Mouse (Mus musculus) adrenal gland, postnatal 36 days (tissue): ENCODE data around the gene Far1. TPM values are rescaled to one million over a fixed set of nuclear protein-coding genes. Genes with fewer than 3 reads are reported as not detected.

ENCODE experiments used
- DNase-seq, 2 experiments: peaks; one replicate each; pipeline ENCODE4 v3.0.0; 2021; ENCODE audit warnings: mixed read lengths in 1 of 2
- total RNA-seq, 2 experiments: library from RNA; stranded (reverse); gene quantifications; 2 replicates each; pipeline ENCODE4 v1.2.3; 2021

The Far1 gene
- total RNA-seq, 2 experiments from 2014 or later = 50.5 to 55.9 TPM

DNA sequence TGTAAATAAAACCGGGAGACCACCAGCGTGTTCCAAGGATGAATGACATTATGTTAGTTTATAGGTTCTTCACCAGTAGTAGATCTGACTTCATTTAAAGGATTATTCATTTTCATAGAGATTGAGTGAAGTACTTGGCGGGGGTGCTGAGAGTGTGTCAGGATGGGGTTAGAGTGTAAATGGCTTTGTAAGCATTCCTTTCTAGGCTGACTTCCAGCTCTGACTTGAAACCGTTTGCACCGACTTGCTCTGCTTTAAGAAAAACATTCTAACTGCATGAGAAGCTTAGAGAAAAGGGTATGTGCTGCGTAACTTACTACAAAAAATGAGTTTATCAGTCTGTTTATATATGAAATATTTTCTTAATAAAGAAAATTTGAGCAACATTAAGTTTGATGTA is 57.5 kb downstream of the Far1 start:
- no peak for DNase-seq

DNA sequence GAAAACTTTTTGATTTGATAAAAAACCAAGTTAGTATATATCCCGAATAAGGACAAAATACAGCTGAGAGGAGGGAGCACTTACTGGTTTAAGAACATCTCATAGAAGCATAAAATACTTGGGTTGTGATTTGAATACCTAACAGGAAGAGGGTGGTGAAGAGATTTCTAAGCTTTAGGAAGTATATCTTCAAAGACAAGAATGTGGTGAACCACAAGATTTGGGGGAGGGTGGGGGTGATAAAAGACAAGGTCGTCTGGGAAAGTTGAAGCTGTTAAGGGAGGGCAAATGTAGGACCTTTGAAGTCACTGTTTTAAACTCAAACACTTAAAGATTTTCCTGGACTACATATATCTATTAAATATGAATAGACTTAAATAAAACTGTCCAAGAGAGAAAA is 59.1 kb downstream of the Far1 start:
- DNase-seq = no peak

DNA sequence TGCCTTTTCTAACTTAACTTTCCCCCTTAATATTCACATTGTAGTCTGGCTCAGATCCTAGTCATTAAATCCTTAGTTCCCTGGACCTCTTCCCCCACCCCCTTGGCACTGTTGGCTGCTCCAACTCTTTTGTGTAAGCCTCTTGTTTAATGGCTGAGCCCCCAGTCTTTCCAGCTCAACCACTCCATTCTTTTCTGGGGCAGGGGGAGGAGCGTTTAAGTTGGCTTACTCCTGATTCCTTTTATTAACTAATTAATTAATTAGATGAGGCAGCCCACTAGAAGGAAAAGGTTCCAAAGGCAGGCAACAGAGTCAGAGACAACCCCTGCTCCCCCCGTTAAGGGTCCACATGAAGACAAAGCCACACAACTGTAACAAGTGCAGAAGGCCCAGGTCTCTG is 68.5 kb downstream of the Far1 start:
- no peak for DNase-seq

DNA sequence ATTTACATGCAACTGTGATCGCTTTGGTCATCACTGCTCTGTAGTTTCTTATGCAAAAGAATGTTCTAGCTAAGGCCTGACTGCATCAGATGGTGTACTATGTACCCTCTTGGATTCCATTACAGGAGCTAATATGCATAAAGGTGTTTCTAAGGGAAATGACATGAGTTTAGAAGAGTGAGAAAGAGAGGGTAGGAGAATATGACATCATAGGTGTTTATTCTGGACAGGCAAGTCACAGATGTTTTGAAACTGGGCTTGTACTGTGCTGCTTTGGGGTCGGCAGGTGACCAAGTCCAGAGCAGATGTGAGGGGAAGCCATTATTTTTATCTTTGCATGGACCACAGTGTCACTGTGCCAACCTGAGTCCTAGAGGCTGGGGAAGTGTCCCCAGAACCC is 75.6 kb downstream of the Far1 start:
- no peak for DNase-seq

DNA sequence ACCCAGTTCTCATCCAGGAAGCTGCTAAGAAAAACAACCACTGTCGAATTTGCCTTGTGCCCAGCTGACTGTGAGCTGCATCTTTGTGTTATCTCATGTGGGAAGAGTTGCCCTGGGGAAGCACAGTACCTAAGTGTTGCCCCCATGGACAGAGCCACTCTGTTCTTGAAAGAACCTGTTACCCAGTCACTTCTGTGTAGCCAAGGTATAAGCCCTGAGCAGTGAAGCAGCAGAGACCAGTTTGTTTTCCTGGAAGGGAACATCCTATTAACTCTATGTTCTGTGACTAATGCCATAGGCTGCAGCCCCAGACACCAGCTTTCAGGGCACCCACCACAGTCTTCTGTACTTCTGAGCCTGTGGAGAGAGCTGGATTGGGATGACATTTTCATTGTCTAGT is 76.7 kb downstream of the Far1 start:
- DNase-seq = no peak

DNA sequence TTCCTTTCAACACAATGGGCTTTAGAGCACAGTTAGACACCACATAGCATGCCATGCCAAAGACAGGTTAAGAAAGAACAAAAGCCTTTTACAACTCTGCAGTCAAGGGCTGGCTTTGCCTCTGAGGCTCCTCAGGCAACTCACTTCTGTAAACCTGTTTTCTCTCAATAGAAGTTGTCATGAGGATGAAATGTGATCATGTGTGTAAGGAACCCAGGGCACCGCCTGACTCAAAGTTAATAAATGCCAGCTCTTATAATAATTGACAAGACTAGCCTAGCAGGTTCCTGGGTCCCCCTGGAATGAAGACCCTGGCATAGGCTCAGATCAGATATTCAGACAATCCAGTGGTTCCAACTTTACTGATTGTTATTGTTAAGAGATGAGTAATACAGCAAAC is 77.5 kb downstream of the Far1 start:
- no peak for DNase-seq

DNA sequence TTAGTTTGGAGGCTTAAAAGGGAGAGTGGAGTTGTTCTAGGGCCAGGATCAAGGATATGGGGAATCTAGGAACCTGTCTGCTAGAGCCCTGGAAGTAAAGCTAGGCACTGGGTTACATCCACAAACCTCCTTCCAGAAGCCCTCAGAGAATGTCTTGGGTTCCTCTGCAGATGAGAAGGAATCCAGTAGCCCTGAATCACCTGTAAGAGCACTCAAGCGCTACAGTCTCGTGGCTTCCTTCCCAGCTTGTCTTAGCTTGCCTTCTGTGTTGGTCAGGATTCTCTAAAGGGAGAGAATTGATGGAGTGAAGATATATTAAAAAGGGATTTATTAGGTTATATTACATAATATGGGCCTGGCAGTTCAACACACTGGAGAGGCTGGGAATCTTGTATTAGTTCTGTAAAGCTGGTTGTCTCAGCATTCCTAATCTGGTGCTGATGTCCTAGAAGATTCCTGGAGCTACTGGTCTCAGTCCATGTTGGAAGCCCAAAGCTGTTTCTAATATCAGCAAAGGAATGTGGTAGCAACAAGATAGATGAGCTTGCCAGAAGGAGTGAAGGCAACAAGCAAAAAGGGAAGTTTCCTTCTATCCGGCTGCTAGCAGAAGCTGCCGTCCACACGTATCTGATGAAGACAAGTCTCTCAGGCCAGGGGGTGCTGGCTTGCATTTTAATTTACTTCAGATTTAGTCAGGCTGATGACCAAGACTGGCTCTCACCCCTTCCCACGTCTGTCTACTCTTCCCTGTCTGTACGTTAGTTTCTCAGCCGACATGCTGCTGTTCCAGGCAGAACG is 78.1 kb downstream of the Far1 start:
- no peak for DNase-seq

DNA sequence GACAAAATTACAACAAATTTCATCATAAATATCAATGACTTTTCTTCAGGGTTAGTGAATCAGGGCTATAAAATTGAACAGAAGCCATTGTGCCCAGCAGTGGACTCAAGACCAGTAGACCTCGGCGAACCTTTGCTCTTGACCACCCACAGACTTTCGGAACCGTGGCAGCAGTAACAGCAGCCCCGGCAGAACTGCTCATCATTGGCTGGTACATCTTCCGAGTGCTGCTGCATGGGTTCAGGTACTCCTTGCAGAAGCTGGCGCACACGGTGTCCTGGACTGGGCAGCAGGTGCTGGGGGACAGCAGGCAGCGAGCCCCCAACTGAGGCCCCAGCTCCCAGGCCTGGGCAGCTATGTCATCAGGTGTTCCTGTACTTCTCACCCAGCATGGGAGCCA is 79.1 kb downstream of the Far1 start:
- DNase-seq = no peak

DNA sequence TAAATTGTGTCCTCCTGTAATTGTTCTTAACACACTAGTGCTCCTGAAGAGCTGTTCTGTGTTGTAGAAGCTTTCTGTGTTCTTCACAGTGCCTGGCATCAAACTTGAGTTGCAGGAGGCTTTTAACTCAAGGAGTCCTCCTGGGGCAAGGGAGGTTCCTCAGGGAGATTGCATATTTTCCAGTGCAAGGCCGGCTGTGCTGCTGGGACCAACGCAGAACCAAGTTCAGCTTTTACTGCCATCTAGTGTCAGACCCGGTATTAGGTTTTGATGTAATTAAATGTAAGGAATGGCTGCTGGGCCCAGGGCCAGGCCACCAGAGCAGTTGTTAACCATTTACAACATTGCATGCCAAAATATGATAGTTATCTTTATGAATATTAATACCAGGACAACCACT is 80.7 kb downstream of the Far1 start:
- DNase-seq = peak; percentile 44 to 61

DNA sequence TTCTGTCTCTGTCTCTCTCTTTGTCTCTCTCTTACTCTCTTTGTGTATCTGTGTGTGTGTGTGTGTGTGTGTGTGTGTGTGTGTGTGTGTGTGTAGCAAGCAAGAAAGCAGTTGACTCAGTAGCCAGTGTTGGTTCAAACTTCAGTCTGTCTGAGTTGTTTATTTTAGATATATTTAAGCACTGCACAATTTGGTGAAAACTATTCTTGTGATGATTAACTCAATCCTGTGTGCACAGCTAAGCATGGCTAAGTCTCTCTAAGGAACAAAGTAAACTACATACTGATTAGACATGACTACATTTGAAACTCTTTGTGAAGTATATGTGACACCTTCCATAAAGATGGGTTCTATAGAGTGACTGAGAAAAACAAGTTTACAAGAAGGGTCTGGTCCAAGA is 83.6 kb downstream of the Far1 start:
- DNase-seq = no peak

DNA sequence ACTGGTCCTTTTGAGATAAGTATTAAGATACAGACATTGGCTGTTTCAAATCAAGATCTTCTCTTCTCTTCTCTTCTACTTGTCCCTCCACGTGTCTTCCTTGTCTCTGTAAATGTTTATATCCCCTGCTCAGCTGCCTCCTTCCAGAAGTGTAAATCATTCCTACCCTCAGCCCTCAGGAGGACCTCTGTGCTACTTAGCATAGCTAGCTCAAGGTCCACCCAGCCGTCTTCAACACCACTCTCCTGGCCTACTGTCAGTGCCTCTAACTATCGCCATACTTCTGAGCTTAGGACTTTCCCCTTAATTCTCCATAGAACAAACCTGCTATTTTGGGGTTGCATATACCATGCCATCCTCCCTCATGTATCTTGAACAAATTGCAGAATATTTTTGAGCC is 88.2 kb downstream of the Far1 start:
- DNase-seq = no peak

DNA sequence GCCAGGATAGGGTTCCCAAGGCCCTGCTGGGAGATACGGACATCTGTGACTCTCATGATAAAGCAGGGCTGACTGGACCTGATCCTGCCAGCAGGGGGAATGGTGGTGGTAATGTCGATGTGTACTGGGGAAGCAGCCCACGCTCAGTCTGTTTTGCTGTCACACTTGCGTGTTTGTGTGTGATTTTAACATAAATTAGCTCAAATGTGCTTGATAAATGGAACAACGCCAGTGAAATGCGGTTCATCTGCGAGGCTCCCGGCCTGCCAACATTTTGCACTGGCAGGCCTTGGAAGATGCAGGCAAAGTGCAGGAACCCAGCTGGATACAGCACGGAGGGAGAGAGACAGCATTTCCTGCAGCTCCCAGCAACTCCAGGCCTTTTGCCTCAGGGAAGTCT is 94.3 kb downstream of the Far1 start:
- no peak for DNase-seq

DNA sequence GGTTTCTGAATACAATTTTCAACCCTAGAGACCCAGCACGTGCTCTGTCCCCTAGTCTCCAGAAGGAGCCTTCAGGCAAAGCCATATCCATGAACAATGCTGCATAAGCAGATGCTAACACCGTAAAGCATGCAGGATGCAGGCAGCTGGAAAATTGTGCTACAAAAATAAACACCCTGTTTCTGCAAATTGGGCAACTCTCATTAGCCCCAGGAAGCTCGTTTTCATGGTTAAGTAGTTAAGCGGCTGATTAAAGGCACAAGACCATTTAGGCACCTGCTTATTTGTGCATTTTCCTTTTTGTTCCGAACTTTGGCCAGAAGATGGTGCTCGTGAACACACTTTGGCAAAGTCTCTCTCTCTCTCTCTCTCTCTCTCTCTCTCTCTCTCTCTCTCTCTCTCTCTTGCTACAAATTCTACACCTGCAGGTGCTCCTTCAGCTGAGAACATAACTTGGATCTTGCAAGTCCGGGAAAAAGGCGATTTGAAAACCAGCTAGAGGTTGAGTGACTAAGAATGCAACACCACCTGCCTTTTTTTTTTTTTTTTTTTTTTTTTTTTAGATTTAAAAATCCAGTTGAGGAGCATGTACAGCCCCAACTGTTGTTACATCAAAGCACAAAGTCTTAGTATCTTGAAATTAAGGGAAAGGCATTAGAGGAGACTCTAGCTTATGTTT is 95.5 kb downstream of the Far1 start:
- peak in 1 of 2 experiments; percentile 7 for DNase-seq

DNA sequence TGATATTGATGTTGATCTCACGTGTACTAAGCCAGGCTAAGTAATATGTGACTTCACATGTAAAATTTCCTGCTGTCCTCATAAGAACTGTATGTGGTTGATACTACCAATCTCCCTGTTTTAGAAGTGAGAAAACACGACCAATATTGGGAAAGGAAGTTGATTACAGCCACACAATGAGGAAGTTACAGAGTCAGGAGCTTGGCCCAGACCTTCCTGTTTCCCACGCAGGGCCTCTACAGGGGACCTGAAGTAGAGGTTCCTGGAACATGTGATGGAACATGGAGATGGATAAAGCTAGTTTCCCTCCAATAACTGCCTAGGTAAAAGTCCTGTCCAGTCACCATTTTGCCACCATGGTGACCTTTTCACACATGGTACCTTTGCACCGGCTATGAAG is 99.0 kb downstream of the Far1 start:
- DNase-seq = no peak

DNA sequence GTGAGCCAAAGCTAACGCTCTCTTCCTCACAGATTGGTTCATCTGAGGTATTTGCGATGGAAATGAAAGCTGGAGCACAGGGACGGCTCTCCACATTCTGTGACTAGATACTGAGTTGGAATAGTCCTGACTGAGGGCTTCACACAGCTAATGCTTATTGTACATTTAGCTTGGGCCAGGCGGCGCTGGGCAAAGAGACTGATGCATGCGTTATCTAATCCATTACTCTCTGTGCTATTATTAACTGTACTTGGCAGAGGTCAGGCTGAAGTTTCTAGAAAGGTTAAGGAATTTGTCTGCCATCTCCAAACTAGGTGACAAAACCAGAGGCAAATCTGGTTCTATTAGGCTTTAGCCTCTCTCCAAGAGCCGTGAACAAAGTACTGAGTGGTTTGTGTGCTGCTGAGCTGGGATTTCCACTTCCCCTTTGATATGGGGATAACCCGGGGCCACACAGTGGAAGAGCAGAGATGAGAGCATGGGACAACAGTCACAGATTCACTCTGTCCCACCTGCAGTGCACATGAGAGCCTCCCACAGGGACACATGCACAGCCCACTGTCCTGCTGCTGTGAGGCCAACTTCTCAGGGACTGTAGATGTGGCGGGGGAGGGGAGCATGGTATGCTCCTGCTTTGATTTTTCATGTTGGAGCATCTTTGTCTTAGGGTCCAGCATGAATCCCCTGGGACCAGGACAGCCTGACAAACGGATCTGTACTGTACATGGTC is 100.7 kb downstream of the Far1 start:
- DNase-seq = no peak

DNA sequence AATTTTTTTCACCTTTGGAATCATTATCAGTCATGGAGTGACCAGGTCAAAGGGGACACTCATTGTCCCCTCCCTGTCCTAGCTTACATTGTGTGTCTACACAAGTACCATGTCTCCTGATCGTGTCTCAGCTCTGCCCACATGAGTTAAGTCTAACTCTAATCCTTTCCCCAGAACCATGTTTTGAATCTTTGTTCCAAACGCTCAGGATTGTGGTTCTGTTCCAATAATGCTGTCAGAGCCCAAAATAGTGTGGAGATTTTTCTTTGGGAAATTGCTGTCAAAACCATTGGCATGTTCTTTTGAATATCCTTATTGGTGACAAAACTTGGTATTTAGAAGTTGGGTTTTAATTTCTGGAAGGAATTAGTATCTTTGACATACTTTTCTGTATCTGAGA is 105.5 kb downstream of the Far1 start:
- no peak for DNase-seq

DNA sequence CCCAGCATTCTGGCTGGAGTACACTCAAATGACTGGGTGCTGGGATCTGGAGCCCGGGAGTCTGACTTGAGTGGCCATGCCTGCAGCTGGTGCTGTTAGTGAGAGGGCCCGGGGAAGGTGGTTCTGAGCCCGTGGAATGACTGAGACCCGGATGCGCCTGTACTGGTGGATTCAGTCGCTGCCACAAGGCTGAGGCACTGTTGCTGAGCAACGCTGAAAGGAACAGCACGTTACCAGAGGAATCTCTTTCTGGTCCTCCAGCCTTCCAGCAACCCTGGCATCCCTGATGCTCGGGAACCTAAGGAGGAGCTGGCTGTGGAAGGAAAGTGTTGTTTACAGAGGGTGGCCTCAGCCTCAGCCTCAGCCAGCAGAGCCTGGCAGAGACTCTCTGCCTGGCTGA is 106.1 kb downstream of the Far1 start:
- no peak for DNase-seq

Other genes starting within 250 kb of the Far1 start
- gene Btbd10, start 144.4 kb upstream of the Far1 start, total RNA-seq = 10 to 100 TPM; 16.6 to 17.8 TPM
- not detected for gene Pth, start 125.3 kb upstream of the Far1 start, total RNA-seq